Mouse (Mus musculus): Measurements from ENCODE around the gene E130309D02Rik.

E130309D02Rik gene

GRCm38 (mm10) chr5:143308825-143309224 is 6.3 kb downstream of the E130309D02Rik start:
- DNase-seq = no peak

GRCm38 (mm10) chr5:143304251-143304650 is 10.9 kb downstream of the E130309D02Rik start:
- DNase-seq = no peak

GRCm38 (mm10) chr5:143301296-143301695 is 13.9 kb downstream of the E130309D02Rik start:
- peak in 1 of 2 experiments; percentile 45 for DNase-seq

GRCm38 (mm10) chr5:143299686-143300085 is 15.5 kb downstream of the E130309D02Rik start:
- DNase-seq = peak; percentile 72 to 80

- DNase-seq = no peak
These were observed 16.8 kb downstream of the E130309D02Rik start for GRCm38 (mm10) chr5:143298391-143298790.

- DNase-seq = no peak
These were observed 17.2 kb downstream of the E130309D02Rik start for GRCm38 (mm10) chr5:143297986-143298385.

- no peak for DNase-seq
These were observed 19.8 kb downstream of the E130309D02Rik start for GRCm38 (mm10) chr5:143295330-143295729.

- DNase-seq = no peak
These were observed 20.3 kb downstream of the E130309D02Rik start for GRCm38 (mm10) chr5:143294862-143295261.

- DNase-seq = no peak
These were observed 21.8 kb downstream of the E130309D02Rik start, which contains the start of gene Zfp853 for GRCm38 (mm10) chr5:143293404-143293803. Gene Zfp853, minus strand, starts transcription at chr5:143293623.

- DNase-seq = no peak
These were observed 22.3 kb downstream of the E130309D02Rik start for GRCm38 (mm10) chr5:143292879-143293278.

GRCm38 (mm10) chr5:143289299-143289698 is 25.9 kb downstream of the E130309D02Rik start:
- DNase-seq = no peak

GRCm38 (mm10) chr5:143288378-143288911 is 26.7 kb downstream of the E130309D02Rik start:
- no peak for DNase-seq

- DNase-seq = peak; percentile 66 to 68
These were observed 27.3 kb downstream of the E130309D02Rik start for GRCm38 (mm10) chr5:143287774-143288328.

- peak in 1 of 2 experiments; percentile 38 for DNase-seq
These were observed 30.4 kb downstream of the E130309D02Rik start for GRCm38 (mm10) chr5:143284762-143285161.

- no peak for DNase-seq
These were observed 35.9 kb downstream of the E130309D02Rik start for GRCm38 (mm10) chr5:143279247-143279646.

- DNase-seq = no peak
These were observed 39.4 kb downstream of the E130309D02Rik start for GRCm38 (mm10) chr5:143275761-143276160.

- DNase-seq = peak in 1 of 2 experiments; percentile 45
These were observed 42.4 kb downstream of the E130309D02Rik start for GRCm38 (mm10) chr5:143272540-143273330.

- DNase-seq = no peak
These were observed 43.1 kb downstream of the E130309D02Rik start for GRCm38 (mm10) chr5:143272108-143272507.

- DNase-seq = no peak
These were observed 43.5 kb downstream of the E130309D02Rik start for GRCm38 (mm10) chr5:143271642-143272041.

GRCm38 (mm10) chr5:143270151-143270519 is 45.0 kb downstream of the E130309D02Rik start:
- DNase-seq = no peak

GRCm38 (mm10) chr5:143269363-143270150 is 45.6 kb downstream of the E130309D02Rik start, which contains the start of gene Zfp316:
Gene Zfp316, minus strand, starts transcription at chr5:143270022.
- DNase-seq = peak; percentile 85 to 91

- peak in 1 of 2 experiments; percentile 19 for DNase-seq
These were observed 46.2 kb downstream of the E130309D02Rik start for GRCm38 (mm10) chr5:143268985-143269362.

GRCm38 (mm10) chr5:143266794-143267193 is 48.4 kb downstream of the E130309D02Rik start:
- peak in 1 of 2 experiments; percentile 34 for DNase-seq
